Mouse (Mus musculus) kidney, postnatal 14 days (tissue): Measurements from ENCODE around the gene Ctps.

Source experiments
- DNase-seq: peaks from one replicate; pipeline ENCODE4 v3.0.0; 2022; ENCODE audit warnings: mixed read lengths

Gene Ctps

DNA sequence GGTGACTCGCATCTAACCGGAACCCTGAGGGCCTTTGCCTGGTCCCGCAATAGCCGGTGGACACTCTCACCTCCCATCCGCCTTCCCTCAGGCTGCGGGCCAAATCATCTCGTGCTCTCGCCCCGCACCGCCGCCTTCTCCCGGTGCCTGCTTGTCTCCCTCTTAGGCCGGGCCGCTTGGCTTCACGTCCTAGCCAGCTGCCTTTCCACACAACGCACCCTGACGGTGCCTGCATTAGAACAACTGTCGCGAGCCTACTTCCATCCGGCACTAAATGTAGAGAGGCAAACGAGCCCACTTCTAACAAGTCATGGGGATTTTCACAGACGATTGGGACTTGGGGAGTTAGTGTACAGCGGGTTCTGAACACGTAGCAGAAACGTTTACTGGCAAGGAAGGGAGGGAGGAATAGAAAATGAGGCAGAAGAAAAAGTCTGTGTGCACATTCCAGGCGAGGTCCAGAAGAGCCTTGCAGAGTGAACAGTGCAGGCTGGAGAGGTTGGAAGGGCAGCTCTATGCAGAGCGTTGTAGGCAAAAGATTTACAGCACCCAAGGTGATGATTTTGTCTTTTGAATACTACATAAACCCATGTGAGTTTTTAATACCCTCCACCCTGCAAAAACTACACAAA, 478 bp upstream of the Ctps start:
- no peak for DNase-seq

DNA sequence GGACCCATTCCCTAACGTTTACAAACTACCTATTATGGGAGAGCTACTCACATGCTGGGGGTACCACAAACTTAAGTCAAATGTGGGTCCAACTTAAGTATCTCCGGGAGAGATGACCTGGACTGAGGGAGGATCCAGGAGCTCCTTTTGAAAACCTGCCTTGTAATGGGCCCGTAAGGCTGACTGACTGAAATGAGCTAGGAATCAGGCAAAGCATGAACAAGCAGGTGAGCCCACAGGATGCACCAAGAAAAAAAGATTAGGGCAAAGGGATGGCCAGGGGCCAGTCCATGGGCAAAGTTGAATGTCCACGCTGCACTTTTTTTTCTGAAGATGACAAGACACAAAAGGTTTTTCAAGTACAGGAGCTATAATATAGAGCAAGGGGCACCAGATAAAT, 1.1 kb downstream of the Ctps start:
- peak; percentile 61 for DNase-seq

DNA sequence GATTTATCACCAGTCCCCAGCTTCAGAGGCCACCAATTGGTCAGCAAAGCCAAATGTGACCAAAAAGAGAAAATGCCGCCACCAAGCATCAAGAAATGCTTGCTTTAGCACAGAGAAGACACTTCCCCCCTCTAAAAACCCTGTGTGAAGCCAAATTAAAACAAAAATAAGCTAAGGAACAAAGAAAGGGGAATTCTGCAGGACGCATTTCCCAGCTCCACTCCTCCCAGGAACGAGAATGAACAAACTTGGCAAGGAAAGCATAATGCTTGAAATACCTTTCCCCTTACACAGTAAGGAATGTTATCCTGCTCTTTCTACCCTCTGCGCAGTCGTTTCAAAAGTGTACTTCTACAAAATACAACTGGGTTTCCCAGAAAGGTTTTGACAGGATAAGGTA, 2.1 kb downstream of the Ctps start:
- peak; percentile 37 for DNase-seq

DNA sequence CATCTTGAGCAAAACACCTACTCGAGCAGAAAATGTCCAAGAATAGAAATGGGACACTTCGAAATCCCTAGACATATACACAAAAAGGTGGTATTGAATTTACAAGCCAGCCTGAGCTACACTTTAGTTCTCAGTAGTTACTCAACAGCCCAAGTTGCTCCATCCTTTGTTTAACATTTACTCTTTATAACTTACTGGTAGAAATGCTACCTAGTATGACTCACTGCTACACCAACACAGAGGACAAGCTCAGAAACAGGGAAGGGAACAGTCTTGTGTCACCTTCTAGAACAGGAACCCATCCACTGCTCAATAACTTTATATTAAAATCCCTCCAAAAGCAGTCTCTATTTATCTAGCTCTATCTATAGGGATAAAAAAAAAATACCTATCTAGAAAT, 4.3 kb downstream of the Ctps start:
- DNase-seq = no peak

DNA sequence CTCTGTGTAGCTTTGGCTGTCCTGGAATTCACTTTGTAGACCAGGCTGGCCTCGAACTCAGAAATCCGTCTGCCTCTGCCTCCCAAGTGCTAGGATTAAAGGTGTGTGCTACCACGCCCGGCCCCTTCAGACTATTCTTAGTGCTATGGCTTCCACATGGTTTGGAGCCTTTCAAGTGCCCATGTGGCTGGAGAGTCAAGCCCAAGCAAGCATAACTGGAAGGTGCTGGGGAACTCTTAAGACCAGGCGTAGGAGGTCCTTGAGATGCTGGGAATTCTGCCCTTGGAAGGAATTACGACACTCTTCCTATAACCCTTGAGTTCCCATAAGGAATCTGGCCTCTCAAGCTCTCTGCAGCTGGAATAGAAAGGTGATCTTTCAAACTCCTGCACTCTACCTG, 13.5 kb downstream of the Ctps start:
- DNase-seq = no peak

DNA sequence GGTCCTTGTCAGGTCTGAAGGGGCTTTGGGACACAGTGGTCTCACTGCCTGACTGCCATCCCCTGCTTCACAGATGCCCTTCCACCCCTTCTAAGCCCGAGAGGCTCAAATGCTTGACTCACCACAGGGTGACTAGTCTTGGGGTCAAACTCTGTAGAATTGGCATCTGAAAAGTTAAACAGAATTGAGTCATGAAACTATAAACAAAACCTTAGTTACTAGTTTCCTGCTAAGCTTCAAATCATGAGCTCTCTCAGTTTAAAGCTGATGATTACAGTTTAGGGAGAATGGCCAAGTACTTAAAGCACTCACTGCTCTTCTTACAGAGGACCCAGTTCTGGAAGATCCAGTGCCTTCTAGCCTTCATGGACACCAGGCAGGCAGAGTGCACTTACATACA, 25.2 kb downstream of the Ctps start:
- DNase-seq = no peak

DNA sequence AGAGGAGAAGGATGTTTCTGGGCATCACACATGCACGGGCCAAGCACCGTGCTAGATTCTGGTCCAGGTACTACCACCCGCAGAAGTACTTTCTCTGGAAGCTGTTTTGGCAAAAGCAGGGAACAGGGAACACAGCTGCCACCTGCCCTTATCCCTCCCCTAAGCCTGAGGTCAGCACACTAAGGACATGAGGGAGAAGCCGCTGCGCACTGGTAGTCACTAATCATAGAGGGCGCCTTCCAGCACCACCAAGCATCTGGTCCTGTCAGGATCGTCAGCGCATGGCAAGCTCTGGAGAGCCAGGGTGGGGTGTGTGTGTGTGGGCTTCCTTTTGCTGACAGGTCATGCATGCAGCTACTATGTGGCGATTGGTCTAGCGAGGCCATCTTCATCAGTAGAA, 31.4 kb downstream of the Ctps start:
- no peak for DNase-seq

DNA sequence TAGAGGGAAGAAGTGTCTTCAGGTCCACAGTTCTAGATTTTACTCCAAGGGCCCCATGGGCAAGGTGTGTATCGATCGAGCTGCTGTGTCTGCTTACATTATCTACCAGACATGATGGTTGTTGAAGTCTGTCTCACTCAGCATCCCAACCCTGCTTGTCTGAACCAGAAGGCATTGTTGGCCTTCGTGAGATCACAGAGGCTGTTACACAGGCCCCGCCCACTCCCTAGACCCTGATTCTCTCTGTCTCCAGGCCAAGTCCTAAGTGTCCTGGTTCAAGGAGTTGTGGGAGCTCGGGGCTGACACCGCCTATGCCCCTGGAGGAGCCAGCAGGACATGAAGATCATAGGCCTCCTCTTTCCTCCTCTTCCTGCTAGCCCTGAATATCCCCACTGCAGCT, 38.1 kb downstream of the Ctps start, which contains the start of gene Slfnl1:
Gene Slfnl1, plus strand, starts transcription at position 246 of the 400 bp plus-strand sequence.
- no peak for DNase-seq

DNA sequence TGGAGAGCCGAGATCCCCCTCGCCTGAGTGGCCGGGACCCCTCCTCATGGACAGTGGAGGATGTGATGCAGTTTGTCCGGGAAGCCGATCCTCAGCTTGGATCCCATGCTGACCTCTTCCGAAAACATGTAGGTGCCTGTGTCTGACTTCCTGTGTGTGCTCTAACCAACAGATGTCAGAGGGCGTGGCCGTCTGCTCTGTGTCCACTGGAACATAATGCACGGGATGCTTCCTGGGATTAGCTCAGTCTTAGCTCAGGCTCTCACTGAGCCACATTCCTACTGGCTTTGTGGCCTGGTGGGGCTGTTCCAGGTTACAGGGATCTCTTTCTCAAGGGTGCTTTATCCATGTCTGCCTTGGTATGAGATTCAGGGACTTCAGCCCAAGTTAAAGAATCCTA, 41.9 kb downstream of the Ctps start:
- no peak for DNase-seq

DNA sequence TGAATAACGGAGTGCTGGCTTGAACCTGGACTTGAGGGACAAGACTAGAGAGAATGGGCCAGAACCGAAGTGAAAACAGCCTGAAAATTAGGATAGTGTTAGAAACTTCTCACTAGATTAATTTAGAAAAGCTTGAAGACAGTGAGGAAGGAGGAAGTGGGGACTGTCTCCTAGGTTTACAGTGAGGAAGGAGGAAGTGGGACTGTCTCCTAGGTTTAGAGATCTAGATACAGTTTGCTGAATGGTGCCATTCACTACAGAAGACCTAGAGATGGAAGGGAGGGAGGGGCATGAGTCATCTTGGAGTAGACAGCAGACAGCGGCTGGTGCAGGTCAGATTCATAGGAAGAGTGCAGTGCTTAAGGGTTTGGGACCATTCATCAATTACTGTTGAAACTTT, 47.0 kb downstream of the Ctps start:
- DNase-seq = no peak

DNA sequence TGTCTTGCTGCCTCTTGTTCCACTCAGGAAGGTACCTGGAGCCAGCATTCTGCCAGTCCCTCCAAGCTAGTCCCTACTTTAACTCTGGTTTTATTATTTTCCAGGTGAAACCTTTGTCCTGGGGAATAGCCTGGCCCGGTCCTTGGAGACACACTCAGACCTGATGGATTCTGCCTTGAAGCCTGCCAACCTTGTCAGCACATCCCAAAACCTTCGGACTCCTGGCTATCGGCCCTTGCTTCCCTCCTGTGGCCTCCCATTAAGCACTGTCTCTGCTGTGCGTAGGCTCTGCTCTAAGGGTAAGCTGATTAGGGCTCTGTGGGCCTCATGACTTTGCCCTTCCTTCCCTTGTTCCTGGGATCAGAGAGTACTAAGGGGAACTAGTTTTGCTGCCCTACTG, 47.7 kb downstream of the Ctps start:
- DNase-seq = no peak

DNA sequence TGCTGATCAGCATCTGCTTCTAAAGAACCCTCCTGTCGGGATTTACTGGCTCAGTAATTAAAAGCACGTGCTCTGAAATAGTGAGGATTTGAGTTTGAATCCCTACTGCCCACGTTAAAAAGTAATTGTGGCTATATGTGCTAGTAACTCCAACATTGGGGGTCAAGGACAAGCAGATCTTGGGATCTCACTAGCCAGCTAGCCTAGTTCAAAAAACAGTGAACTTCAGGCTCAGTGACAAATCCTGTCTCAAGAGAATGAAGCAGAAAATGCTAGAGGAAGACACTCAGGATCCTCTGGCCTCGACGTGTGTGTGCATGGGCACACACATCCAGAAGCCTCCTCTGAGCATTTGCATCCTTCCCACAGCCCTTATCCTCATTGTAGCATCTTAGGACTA, 48.3 kb downstream of the Ctps start:
- DNase-seq = no peak

DNA sequence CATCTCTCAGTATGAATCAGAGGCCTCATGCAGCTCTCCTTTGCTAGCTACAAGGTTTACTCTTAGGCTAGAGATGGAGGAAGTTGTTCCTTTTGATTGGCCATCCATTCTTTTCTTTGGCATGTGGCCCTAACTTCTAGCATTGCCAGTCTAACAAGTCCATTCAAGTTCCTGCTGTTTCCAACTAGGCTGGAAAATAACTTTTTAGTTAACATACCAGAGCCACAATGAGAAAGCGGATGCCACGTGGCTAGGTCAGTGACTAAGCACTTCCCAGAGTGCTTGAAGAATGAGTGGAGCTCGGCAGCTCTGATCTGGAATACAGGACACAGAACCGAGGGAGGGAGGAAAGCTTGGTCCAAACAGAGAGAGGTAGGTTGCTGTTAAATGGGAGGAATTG, 52.7 kb downstream of the Ctps start:
- peak; percentile 52 for DNase-seq

DNA sequence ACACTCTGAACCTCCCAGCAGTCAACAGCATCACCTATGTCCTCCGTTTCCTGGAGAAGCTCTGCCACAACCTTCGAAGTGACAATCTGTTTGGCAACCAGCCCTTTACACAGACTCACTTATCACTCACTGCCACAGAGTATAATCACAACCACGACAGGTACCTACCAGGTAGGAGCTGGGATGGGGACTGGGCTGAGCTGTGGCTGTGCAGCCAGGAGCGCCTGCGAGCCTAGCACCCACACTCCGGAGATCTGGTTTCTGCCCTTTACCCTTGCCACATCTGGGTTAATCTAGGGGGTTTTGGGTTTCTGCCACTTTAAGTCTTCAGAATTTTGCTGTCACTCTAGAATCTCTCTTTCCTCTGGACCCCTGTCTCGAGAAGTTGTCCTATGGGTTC, 53.2 kb downstream of the Ctps start:
- no peak for DNase-seq

DNA sequence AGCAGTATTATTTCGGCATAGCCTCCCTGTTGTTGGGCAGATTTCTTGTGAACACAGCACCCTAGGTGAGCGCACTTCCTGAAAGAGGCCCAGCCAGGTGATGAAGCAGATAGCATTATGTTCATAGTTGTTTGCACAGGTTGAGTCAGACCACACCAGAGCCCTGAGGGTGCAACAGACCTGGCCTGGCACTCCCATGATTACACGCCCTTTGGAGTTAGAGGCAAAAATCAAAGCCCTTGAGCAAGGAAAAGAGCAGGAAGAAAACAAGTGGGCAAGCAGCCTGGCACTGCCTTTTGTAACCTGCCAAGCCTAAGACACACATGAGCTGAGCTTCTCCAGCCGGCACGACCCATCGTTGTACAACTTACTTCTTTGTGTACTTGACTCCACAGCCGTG, 53.6 kb downstream of the Ctps start:
- peak; percentile 19 for DNase-seq

DNA sequence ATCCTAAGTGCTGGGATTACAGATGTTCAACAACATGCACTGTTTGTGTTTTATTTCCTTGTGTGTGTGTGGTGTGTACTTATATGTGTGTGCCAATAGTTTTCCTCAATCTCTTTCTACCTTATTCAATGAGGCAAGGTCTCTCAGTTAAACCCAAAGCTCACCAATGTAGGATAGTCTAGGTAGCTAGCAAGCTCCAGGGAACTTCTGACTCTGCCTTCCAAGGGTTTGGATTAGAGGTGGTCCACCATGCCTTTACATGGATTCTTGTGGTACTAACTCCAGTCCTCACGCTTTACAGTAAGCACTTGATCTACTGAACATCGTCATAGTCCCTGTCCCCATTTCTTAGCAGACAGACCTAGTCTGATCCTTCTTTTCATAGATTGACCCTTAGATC, 55.7 kb downstream of the Ctps start:
- DNase-seq = no peak

DNA sequence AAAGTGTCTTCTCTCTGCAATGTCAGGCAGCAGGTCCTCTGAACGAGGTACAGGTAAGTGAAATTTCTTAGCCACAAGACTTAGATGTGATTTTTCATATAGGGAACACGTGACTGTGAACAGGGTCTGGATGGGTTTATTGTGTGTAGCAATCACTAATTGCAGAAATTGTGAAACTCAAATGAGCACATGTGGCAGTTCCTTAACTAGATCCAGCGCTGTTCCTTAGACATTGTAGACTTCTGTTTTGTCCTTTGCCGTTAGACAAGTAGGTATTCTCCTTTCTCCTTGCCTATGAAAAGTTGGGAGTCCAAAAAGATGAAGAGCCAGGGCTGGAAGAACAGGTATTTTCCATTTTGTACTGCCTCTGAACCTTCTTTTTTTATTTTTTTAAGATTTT, 58.9 kb downstream of the Ctps start:
- DNase-seq = no peak

DNA sequence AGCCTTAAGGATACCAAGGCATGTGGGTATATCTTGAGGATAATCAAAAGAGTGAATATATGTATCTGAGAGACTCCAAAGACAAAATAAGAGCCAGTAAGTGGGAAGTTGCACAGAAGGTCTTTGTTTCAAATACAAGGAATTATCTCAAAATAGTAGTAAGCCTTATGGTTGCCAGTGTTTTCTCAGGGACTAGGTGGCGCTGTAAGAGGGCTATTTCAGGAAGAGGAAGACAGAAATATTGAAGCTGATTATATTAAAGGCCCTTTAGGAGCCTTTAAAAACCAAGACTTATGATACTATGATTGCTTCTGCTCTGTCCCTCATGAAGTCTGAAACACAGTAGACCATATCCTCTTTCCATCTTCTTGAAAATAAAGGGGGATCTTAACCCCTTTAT, 63.1 kb downstream of the Ctps start:
- no peak for DNase-seq
